Mouse (Mus musculus): Measurements from ENCODE around the gene Mrpl33.
"Not testable (repeated sequence)": the region's sequence is repeated elsewhere in the genome, so short reads cannot be mapped to it uniquely, and the experiment has no call there.

DNA sequence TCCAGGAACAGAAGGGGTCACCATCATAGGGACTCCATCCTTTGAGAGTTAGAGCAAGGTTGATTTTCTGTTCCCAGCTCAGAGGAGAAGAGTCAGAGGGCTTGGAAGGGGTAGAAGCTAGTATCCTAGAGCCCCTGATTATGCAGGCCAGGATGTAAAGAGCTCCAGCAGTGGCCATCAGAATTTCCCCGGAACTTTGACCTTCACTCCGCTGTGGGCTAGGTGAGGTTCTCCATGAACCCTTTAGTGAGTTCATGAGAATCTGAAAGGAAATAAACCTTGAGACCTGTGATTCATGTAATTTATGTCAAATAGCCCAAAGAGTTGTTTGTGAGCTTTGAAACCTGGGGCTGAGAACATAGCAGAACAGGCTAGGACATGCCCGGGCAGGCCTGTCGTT, 34.4 kb downstream of the Mrpl33 start:
- TF ChIP-seq CTCF (IDR thresholded peaks at IDR 0.05; ENCODE audit: low read depth, low read length); GATA1 (IDR thresholded peaks at IDR 0.05; ENCODE audit: borderline replicate concordance, low read length); GATA2 (IDR thresholded peaks at IDR 0.05; ENCODE audit: borderline replicate concordance, low read depth, low read length); POLR2AphosphoS5 (IDR thresholded peaks at IDR 0.05; ENCODE audit: insufficient replicate concordance, low read depth, low read length): not testable (repeated sequence)
